In the genomic region with DNA sequence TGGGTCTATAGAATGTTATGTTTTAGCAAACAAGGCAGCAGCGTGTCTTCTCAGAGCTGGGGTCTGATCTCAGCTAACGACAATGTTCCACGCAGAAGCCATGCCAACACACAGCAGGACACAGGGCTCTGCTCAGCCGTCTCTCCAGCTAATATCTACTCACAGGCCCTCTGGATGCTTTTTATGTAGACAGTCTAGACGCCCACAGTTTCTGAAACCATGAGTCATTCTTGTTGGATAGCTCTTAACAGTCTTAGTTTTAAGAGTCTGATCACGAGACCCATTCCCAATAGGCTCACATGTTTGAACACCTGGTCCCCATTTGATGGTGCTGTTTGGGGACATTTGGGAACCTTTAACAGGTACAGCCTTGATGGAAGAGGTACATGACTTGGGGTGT, we compare ENCODE assay signal across 17 mouse cellular contexts.
DNase-seq lines count a peak whose midpoint lies in the region; TF ChIP-seq lines count a peak whose summit lies in the region.
"Had no signal": no experiment of that assay in that cellular context is flagged by ENCODE, and none has a peak within 500 bp of the region (broad histone marks: within the 10 kb centered on the region; RNA-seq: fewer than 3 reads in every experiment).

No protein-coding gene starts in this region.

- H3K4me2 ChIP-seq in myocyte (ENCODE audit: low read depth), result peak overlapping the region; percentile 33
- H3K4me2 ChIP-seq: heart, embryonic 15.5 days; hindbrain, embryonic 13.5 days; liver, embryonic 13.5 days; midbrain, embryonic 12.5 days; stomach, embryonic 15.5 days had no signal

- DNase-seq in layer of hippocampus, adult 9-11 months, result peak; percentile 34
- DNase-seq in layer of hippocampus, adult 9-10 months (ENCODE audit: low spot score), result no peak
- peak; percentile 10 for DNase-seq in CD4-positive helper T cell, adult 2 months (ENCODE audit: low read depth, low spot score)
- peak; percentile 82 for DNase-seq in brain, adult 2 months (ENCODE audit: low read depth, low spot score)
- no peak for DNase-seq in adrenal gland, adult 18-20 months (ENCODE audit: low spot score in 2 of 2)
- no peak for DNase-seq in thymus, postnatal 25 days
- DNase-seq: cerebellum, adult 9-10 months; gastrocnemius, postnatal 25 days; kidney, adult 2 months; liver, embryonic 13.5 days; retina, postnatal 1 day had no signal

- H3K36me3 ChIP-seq in myocyte (ENCODE audit: control insufficient read depth, insufficient read depth), result no peaks in the 10 kb centered on the region
- H3K36me3 ChIP-seq: heart, embryonic 15.5 days; hindbrain, embryonic 13.5 days; liver, embryonic 13.5 days; midbrain, embryonic 12.5 days; stomach, embryonic 15.5 days had no signal

- H3K4me3 ChIP-seq in myocyte, result no peak overlapping the region
- H3K4me3 ChIP-seq: heart, embryonic 15.5 days; hindbrain, embryonic 13.5 days; liver, embryonic 13.5 days; midbrain, embryonic 12.5 days; stomach, embryonic 15.5 days had no signal

- H3K27me3 ChIP-seq in myocyte (ENCODE audit: control insufficient read depth, insufficient read depth, insufficient read length), result no peaks in the 10 kb centered on the region
- H3K27me3 ChIP-seq: hindbrain, embryonic 13.5 days; liver, embryonic 13.5 days; midbrain, embryonic 12.5 days; Patski; stomach, embryonic 15.5 days had no signal

- H3ac ChIP-seq in myocyte (ENCODE audit: control insufficient read depth, insufficient read length), result no peak overlapping the region

- no peaks in the 10 kb centered on the region for H3K79me2 ChIP-seq in myocyte (ENCODE audit: control insufficient read depth, insufficient read depth)

- peak; percentile 62 for TF ChIP-seq POLR2A in myocyte (IDR thresholded peaks at IDR 0.05; ENCODE audit: insufficient read length, low read depth)

TF ChIP-seq in myocyte, 11 proteins besides CTCF, POLR2A, EP300 and RAD21:
- TF ChIP-seq USF1 (IDR thresholded peaks at IDR 0.05; ENCODE audit: low read depth) (peak; percentile 84), MYOD1 (IDR thresholded peaks at IDR 0.05; ENCODE audit: control insufficient read depth in 1 of 3, insufficient read length in 2 of 3, low read depth in 2 of 3) (no peak), CEBPB (IDR thresholded peaks at IDR 0.05; ENCODE audit: insufficient read depth, poor library complexity, severe bottlenecking) (no peak), SRF (IDR thresholded peaks at IDR 0.05; ENCODE audit: control insufficient read depth, insufficient read length, low read depth) (no peak), MYOG (IDR thresholded peaks at IDR 0.05; ENCODE audit: control insufficient read depth in 1 of 3, insufficient read depth in 1 of 3, insufficient read length in 2 of 3, low read depth in 2 of 3) (no peak), POLR2AphosphoS2 (IDR thresholded peaks at IDR 0.05; ENCODE audit: insufficient read length, low read depth) (peak; percentile 64), TCF12 (IDR thresholded peaks at IDR 0.05; ENCODE audit: insufficient read depth, poor library complexity, severe bottlenecking) (no peak)

Comparison
In these comparisons a context has a peak if more than half of its experiments do, and no peak if none do; other contexts are left out.
1. DNase-seq: peak in layer of hippocampus, adult 9-11 months (single experiment), CD4-positive helper T cell, adult 2 months (single experiment) and brain, adult 2 months (single experiment); none in layer of hippocampus, adult 9-10 months (single experiment), adrenal gland, adult 18-20 months (0 of 2) and thymus, postnatal 25 days (single experiment).